Mouse (Mus musculus) CD8-positive naive resting alpha-beta T cell, adult 2 months (primary cell): Measurements from ENCODE around the gene Fig4.

Experiments used
- DNase-seq, 2 experiments: peaks; one replicate each; pipeline ENCODE4 v3.0.0; 2022; ENCODE audit warnings: low read depth in 2 of 2, low spot score in 2 of 2

Fig4 gene

GRCm38 (mm10) chr10:41149307-41149706 is 153.8 kb downstream of the Fig4 start:
- no peak for DNase-seq

- no peak for DNase-seq
Measured at GRCm38 (mm10) chr10:41146141-41146540, 156.9 kb downstream of the Fig4 start.
